Mouse (Mus musculus): ENCODE results near the gene Ppp2r5c. TPM values are rescaled to one million over a fixed set of nuclear protein-coding genes. Genes with fewer than 3 reads are reported as not detected.

The Ppp2r5c gene
- total and polyA plus RNA-seq, 2 experiments from 2014 or later, result 104 to 118 TPM

- WGBS, result under 1% methylated on average over 101 of the region's 105 CpGs
Observed at GRCm38 (mm10) chr12:110601241-110602218, 154.6 kb downstream of the Ppp2r5c start, which contains the start of gene Dync1h1. Gene Dync1h1 (plus strand): TSS chr12:110601452.

GRCm38 (mm10) chr12:110606161-110606560, 159.2 kb downstream of the Ppp2r5c start:
- no peaks in the 10 kb centered on the region for H3K36me3 ChIP-seq (replicated peaks; ENCODE audit: control insufficient read depth, insufficient read depth, low read length)
- H3K4me2 ChIP-seq (ENCODE audit: low read depth, low read length), result no peak overlapping the region
- H3K9me3 ChIP-seq (replicated peaks; ENCODE audit: control insufficient read depth, low read length), result no peaks in the 10 kb centered on the region
- no peak for ATAC-seq (ENCODE audit: insufficient read depth, low read depth)
- H3K27ac ChIP-seq (ENCODE audit: low read depth), result no peak overlapping the region
- TF ChIP-seq EP300 (IDR thresholded peaks at IDR 0.05; ENCODE audit: low read depth) (no peak), CTCF (IDR thresholded peaks at IDR 0.05; ENCODE audit: low read depth) (no peak)
- WGBS, result 81% methylated on average over 3 of the region's 3 CpGs
- no peaks in the 10 kb centered on the region for H3K27me3 ChIP-seq (ENCODE audit: control insufficient read depth, insufficient read depth, low read length)
- no peak overlapping the region for H3K9ac ChIP-seq (replicated peaks; ENCODE audit: low read depth, low read length)
- DNase-seq (ENCODE audit: low spot score), result no peak
- 0 out of 2 replicates have a peak, but pooled peaks cover 18% of the 10 kb centered on the region for H3K4me1 ChIP-seq (ENCODE audit: control insufficient read depth, insufficient read depth)
- no peak overlapping the region for H3K4me3 ChIP-seq (ENCODE audit: low read depth, low read length)

More at GRCm38 (mm10) chr12:110601241-110602218, 154.6 kb downstream of the Ppp2r5c start, which contains the start of gene Dync1h1:
- DNase-seq (ENCODE audit: low spot score) (peak; percentile 90), ATAC-seq (ENCODE audit: insufficient read depth, low read depth) (peak; percentile 95)
- H3K27me3 ChIP-seq (ENCODE audit: control insufficient read depth, insufficient read depth, low read length), result no peaks in the 10 kb centered on the region
- peak within 1 kb of the TSS; percentile 93 for H3K4me3 ChIP-seq (ENCODE audit: low read depth, low read length)
- H3K4me2 ChIP-seq (ENCODE audit: low read depth, low read length), result peak within 1 kb of the TSS; percentile 79
- no peaks in the 10 kb centered on the region for H3K36me3 ChIP-seq (replicated peaks; ENCODE audit: control insufficient read depth, insufficient read depth, low read length)
- peak within 1 kb of the TSS; percentile 93 for H3K27ac ChIP-seq (ENCODE audit: low read depth)
- TF ChIP-seq CTCF (IDR thresholded peaks at IDR 0.05; ENCODE audit: low read depth) (0 out of 2 replicates have a peak, but pooled peaks have one; percentile 2), EP300 (IDR thresholded peaks at IDR 0.05; ENCODE audit: low read depth) (no peak)
- H3K4me1 ChIP-seq (ENCODE audit: control insufficient read depth, insufficient read depth), result peaks cover 24% of the 10 kb centered on the region
- peak within 1 kb of the TSS; percentile 87 for H3K9ac ChIP-seq (replicated peaks; ENCODE audit: low read depth, low read length)
- H3K9me3 ChIP-seq (replicated peaks; ENCODE audit: control insufficient read depth, low read length), result no peaks in the 10 kb centered on the region

- Histone ChIP-seq H3K4me3 (ENCODE audit: low read depth, low read length) (no peak overlapping the region), H3K27me3 (ENCODE audit: control insufficient read depth, insufficient read depth, low read length) (no peaks in the 10 kb centered on the region), H3K4me1 (ENCODE audit: control insufficient read depth, insufficient read depth) (0 out of 2 replicates have a peak, but pooled peaks cover 18% of the 10 kb centered on the region), H3K9me3 (replicated peaks; ENCODE audit: control insufficient read depth, low read length) (no peaks in the 10 kb centered on the region), H3K27ac (ENCODE audit: low read depth) (no peak overlapping the region), H3K36me3 (replicated peaks; ENCODE audit: control insufficient read depth, insufficient read depth, low read length) (no peaks in the 10 kb centered on the region), H3K4me2 (ENCODE audit: low read depth, low read length) (no peak overlapping the region), H3K9ac (replicated peaks; ENCODE audit: low read depth, low read length) (no peak overlapping the region)
- no peak for TF ChIP-seq CTCF (IDR thresholded peaks at IDR 0.05; ENCODE audit: low read depth)
- DNase-seq (ENCODE audit: low spot score) (no peak), ATAC-seq (ENCODE audit: insufficient read depth, low read depth) (no peak)
- WGBS, result 81% methylated on average over 2 of the region's 2 CpGs
Observed at GRCm38 (mm10) chr12:110606676-110607075, 159.8 kb downstream of the Ppp2r5c start.

- Histone ChIP-seq H3K4me3 (ENCODE audit: low read depth, low read length) (no peak overlapping the region), H3K27ac (ENCODE audit: low read depth) (peak overlapping the region; percentile 61), H3K36me3 (replicated peaks; ENCODE audit: control insufficient read depth, insufficient read depth, low read length) (peaks cover 15% of the 10 kb centered on the region), H3K9ac (replicated peaks; ENCODE audit: low read depth, low read length) (no peak overlapping the region), H3K27me3 (ENCODE audit: control insufficient read depth, insufficient read depth, low read length) (no peaks in the 10 kb centered on the region), H3K4me2 (ENCODE audit: low read depth, low read length) (no peak overlapping the region; the same call in 1 of the 2 replicates), H3K9me3 (replicated peaks; ENCODE audit: control insufficient read depth, low read length) (no peaks in the 10 kb centered on the region), H3K4me1 (ENCODE audit: control insufficient read depth, insufficient read depth) (0 out of 2 replicates have a peak, but pooled peaks cover 4% of the 10 kb centered on the region)
- TF ChIP-seq EP300 (IDR thresholded peaks at IDR 0.05; ENCODE audit: low read depth), result no peak
- TF ChIP-seq CTCF (IDR thresholded peaks at IDR 0.05; ENCODE audit: low read depth), result peak; percentile 45
- DNase-seq (ENCODE audit: low spot score) (peak; percentile 75), ATAC-seq (ENCODE audit: insufficient read depth, low read depth) (peak; percentile 91)
- WGBS, result 50% methylated on average over 11 of the region's 11 CpGs
Observed at GRCm38 (mm10) chr12:110608460-110609152, 161.7 kb downstream of the Ppp2r5c start.

GRCm38 (mm10) chr12:110609153-110609497, 162.2 kb downstream of the Ppp2r5c start:
- DNase-seq (ENCODE audit: low spot score), result no peak
- no peak for ATAC-seq (ENCODE audit: insufficient read depth, low read depth)
- TF ChIP-seq EP300 (IDR thresholded peaks at IDR 0.05; ENCODE audit: low read depth), result no peak
- no peak for TF ChIP-seq CTCF (IDR thresholded peaks at IDR 0.05; ENCODE audit: low read depth)
- Histone ChIP-seq H3K27me3 (ENCODE audit: control insufficient read depth, insufficient read depth, low read length) (no peaks in the 10 kb centered on the region), H3K4me2 (ENCODE audit: low read depth, low read length) (no peak overlapping the region; the same call in 1 of the 2 replicates), H3K9me3 (replicated peaks; ENCODE audit: control insufficient read depth, low read length) (no peaks in the 10 kb centered on the region), H3K4me1 (ENCODE audit: control insufficient read depth, insufficient read depth) (no peaks in the 10 kb centered on the region), H3K4me3 (ENCODE audit: low read depth, low read length) (no peak overlapping the region), H3K36me3 (replicated peaks; ENCODE audit: control insufficient read depth, insufficient read depth, low read length) (peaks cover 20% of the 10 kb centered on the region), H3K9ac (replicated peaks; ENCODE audit: low read depth, low read length) (no peak overlapping the region), H3K27ac (ENCODE audit: low read depth) (peak overlapping the region; percentile 61)
- 75% methylated on average over 9 of the region's 9 CpGs for WGBS

All from heart, postnatal 0 days (tissue).